Mouse (Mus musculus): ENCODE results near the gene Rev3l. TPM values are rescaled to one million over a fixed set of nuclear protein-coding genes. Genes with fewer than 3 reads are reported as not detected.
"Not testable (repeated sequence)": the region's sequence is repeated elsewhere in the genome, so short reads cannot be mapped to it uniquely, and the experiment has no call there.

The Rev3l gene
- polyA plus RNA-seq, 1 experiment from 2014 or later, result 13.9 TPM

DNA sequence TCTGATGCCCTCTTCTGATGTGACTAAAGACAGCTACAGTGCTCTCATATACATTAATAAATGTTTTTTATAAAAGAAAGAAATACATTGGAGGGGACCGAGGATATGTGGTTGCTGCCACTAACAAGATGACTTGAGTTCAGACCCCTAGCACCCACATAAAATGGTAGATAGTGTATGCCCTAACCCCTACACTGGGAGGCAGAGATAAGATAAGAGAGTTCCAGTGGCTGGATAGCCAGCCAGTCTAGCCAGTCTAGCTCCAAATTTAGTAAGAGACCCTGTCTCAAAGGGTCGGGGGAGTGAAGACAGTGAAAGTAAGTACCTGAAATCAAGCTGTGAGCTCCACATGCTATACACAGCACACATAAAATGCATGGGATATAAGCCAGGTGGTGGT lies 133.6 kb downstream of the Rev3l start:
- WGBS, result 94% methylated on average over 2 of the region's 2 CpGs
- Histone ChIP-seq H3K4me1 (no peaks in the 10 kb centered on the region), H3K36me3 (replicated peaks) (peaks cover 79% of the 10 kb centered on the region)

DNA sequence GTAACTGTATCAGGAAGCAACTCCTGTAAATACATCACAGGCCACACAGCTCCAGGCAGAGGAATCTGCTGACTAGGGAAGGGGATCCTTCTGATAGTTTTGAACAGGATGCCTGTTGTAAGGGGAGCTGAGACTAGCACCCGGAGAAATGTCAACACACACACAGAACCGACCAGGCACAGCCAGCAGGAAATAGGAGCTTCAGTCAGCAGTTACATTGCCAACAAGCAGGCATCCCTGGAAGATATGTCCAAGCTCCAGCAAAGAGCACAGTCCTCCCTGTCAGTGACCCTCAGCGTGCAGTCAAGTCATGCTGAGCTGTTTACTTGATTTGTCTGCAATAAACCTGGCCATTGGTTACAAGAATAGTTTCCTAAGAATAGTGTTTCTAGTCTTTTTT lies 156.7 kb downstream of the Rev3l start:
- 76% methylated on average over 3 of the region's 3 CpGs for WGBS
- Histone ChIP-seq H3K4me3 (no peak overlapping the region), H3K27ac (no peak overlapping the region), H3K4me1 (peaks cover 10% of the 10 kb centered on the region), H3K9me3 (no peaks in the 10 kb centered on the region), H3K27me3 (ENCODE audit: poor library complexity, severe bottlenecking) (no peaks in the 10 kb centered on the region), H3K36me3 (replicated peaks) (peaks cover 3% of the 10 kb centered on the region; the same call in 1 of the 2 replicates)
- DNase-seq (ENCODE audit: extremely low spot score, low spot score), result no peak

More for the DNA sequence above, 133.6 kb downstream of the Rev3l start:
- Histone ChIP-seq H3K27ac (no peak overlapping the region), H3K9me3 (no peaks in the 10 kb centered on the region), H3K4me3 (no peak overlapping the region), H3K27me3 (ENCODE audit: poor library complexity, severe bottlenecking) (no peaks in the 10 kb centered on the region)
- no peak for DNase-seq (ENCODE audit: extremely low spot score, low spot score)

DNA sequence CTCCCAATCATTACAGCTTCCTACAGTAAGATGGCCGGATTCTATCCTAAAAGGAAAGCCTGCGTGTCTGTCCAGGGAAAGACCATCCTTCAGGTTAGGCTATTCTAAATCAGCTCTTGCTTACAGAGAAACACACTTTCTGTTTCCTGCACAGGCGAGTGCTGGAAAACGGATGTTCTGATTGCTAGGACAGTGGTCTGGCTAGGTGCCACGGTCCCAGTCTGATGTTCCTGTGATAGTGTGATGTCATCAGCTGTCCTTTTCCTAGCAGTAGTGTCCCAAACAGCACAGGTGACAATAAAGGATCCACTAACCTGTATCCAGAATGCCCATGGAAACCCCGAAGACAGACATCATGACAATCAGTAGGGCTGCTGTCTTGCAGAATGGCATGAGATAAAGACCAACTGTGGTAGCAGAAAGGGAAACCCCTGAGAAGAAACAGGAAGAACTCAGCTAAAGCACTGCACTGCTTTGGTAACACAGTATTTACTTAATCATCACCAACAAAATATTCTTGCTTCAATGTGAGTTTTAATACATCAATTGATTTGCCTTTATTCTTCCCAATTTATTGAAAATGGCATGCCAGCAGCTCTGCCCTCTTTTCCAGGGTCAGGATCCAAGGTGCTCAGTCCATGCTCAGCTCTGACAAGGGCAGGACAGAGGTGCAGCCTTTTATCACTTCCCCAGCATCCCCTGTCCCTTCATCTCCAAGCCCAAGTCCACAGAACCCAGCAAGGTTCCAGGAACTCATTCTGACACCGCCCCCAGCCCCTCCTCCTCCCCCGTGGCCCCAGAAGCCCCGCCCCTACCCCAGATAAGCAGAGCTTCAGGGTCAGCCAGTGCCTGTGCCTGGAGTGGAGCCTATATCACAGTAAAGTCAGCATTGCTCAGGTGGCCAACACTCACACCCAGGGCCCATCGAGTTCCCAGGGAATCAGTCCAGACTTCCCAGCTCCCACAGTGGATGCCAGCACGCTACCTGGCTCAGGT lies 162.1 kb downstream of the Rev3l start:
- no peaks in the 10 kb centered on the region for H3K9me3 ChIP-seq
- no peak overlapping the region for H3K27ac ChIP-seq
- peaks cover 23% of the 10 kb centered on the region for H3K4me1 ChIP-seq
- peaks cover 3% of the 10 kb centered on the region; the same call in 1 of the 2 replicates for H3K36me3 ChIP-seq (replicated peaks)
- DNase-seq (ENCODE audit: extremely low spot score, low spot score), result no peak
- no peaks in the 10 kb centered on the region for H3K27me3 ChIP-seq (ENCODE audit: poor library complexity, severe bottlenecking)
- WGBS, result 73% methylated on average over 11 of the region's 11 CpGs
- H3K4me3 ChIP-seq, result no peak overlapping the region

- Histone ChIP-seq H3K27me3 (ENCODE audit: poor library complexity, severe bottlenecking) (no peaks in the 10 kb centered on the region), H3K4me3 (no peak overlapping the region), H3K9me3 (no peaks in the 10 kb centered on the region), H3K27ac (no peak overlapping the region), H3K4me1 (peaks cover 28% of the 10 kb centered on the region), H3K36me3 (replicated peaks) (peaks cover 3% of the 10 kb centered on the region; the same call in 1 of the 2 replicates)
- WGBS, result 86% methylated on average over 5 of the region's 5 CpGs
- no peak for DNase-seq (ENCODE audit: extremely low spot score, low spot score)
Measured at GRCm38 (mm10) chr10:39896503-39896902, 164.6 kb downstream of the Rev3l start.

GRCm38 (mm10) chr10:39898874-39899371 lies 167.0 kb downstream of the Rev3l start, which contains the start of gene Mfsd4b4:
Mfsd4b4 (minus strand) TSS chr10:39899238.
- under 1% methylated on average over 41 of the region's 41 CpGs for WGBS
- peaks cover 21% of the 10 kb centered on the region for H3K4me1 ChIP-seq

DNA sequence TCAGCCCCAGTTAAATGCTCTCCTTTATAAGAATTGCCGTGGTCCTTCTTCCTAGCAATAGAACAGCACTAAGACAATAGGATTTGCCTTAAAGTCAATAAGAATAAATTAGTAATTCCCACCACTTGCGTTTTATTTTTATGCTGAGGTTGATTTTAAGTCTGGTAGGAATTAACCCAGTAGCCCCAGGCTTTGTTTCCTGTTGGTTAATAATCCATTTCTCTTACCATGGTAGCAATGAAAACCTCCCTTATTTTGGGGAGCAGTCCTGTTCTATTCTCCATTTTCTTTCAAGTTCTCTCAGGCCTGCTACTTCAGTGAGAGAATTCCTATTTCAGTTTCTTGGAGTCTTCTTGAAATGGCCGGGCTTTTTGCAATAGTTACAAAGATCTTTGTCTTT lies 172.3 kb downstream of the Rev3l start:
- no peaks in the 10 kb centered on the region for H3K9me3 ChIP-seq
- no peak for DNase-seq (ENCODE audit: extremely low spot score, low spot score)
- H3K27ac ChIP-seq, result no peak overlapping the region
- H3K27me3 ChIP-seq (ENCODE audit: poor library complexity, severe bottlenecking), result no peaks in the 10 kb centered on the region
- peaks cover 6% of the 10 kb centered on the region for H3K4me1 ChIP-seq
- H3K4me3 ChIP-seq, result no peak overlapping the region
- WGBS, result 76% methylated on average over 3 of the region's 3 CpGs
- no peaks in the 10 kb centered on the region for H3K36me3 ChIP-seq (replicated peaks)

More at GRCm38 (mm10) chr10:39898874-39899371, 167.0 kb downstream of the Rev3l start, which contains the start of gene Mfsd4b4:
- no peaks in the 10 kb centered on the region for H3K36me3 ChIP-seq (replicated peaks)
- H3K27me3 ChIP-seq (ENCODE audit: poor library complexity, severe bottlenecking), result no peaks in the 10 kb centered on the region
- peak; percentile 92 for DNase-seq (ENCODE audit: extremely low spot score, low spot score)
- peak within 1 kb of the TSS; percentile 97 for H3K27ac ChIP-seq
- peak within 1 kb of the TSS; percentile 83 for H3K4me3 ChIP-seq
- no peaks in the 10 kb centered on the region for H3K9me3 ChIP-seq

GRCm38 (mm10) chr10:39906799-39907658 lies 175.1 kb downstream of the Rev3l start:
- 85% methylated on average over 10 of the region's 10 CpGs for WGBS
- H3K4me3 ChIP-seq, result no peak overlapping the region

DNA sequence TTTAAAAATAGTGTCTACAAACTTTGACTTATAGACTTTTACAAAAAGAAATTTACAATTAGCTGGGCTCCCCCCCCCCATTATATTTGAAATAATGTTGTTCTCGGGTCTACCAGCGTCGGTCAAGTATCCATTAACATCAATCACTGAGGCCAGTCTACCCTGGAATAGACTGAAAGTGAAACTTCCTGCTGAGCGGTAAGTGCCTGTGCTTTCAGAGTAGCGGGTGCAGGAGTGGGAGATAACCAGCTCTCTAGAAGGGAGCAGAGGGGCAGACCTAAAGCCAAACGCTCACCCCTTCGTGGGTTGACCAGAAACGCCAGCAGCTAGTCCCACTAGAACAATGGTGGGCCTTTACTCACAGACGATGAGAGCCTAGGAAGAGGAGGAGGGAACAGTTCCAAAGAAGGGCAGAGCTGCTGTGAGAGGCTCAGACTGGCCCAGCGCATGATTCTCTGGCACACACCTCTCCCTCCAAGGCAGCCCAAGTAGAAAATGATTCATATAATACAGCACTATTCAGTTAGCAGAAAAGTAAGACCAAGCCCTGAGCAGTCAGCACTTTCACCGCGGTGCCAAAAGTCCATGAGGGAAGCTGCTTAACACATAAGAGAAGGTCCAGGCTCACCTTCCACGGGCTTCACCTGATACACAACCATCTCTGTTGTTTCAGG lies 177.0 kb downstream of the Rev3l start:
- Histone ChIP-seq H3K4me1 (no peaks in the 10 kb centered on the region), H3K27ac (no peak overlapping the region), H3K9me3 (no peaks in the 10 kb centered on the region), H3K4me3 (no peak overlapping the region), H3K36me3 (replicated peaks) (no peaks in the 10 kb centered on the region), H3K27me3 (ENCODE audit: poor library complexity, severe bottlenecking) (no peaks in the 10 kb centered on the region)
- no peak for DNase-seq (ENCODE audit: extremely low spot score, low spot score)
- WGBS, result 81% methylated on average over 13 of the region's 13 CpGs

More at GRCm38 (mm10) chr10:39906799-39907658, 175.1 kb downstream of the Rev3l start:
- Histone ChIP-seq H3K27ac (no peak overlapping the region), H3K36me3 (replicated peaks) (no peaks in the 10 kb centered on the region), H3K4me1 (no peaks in the 10 kb centered on the region), H3K9me3 (no peaks in the 10 kb centered on the region), H3K27me3 (ENCODE audit: poor library complexity, severe bottlenecking) (no peaks in the 10 kb centered on the region)
- DNase-seq (ENCODE audit: extremely low spot score, low spot score), result no peak

DNA sequence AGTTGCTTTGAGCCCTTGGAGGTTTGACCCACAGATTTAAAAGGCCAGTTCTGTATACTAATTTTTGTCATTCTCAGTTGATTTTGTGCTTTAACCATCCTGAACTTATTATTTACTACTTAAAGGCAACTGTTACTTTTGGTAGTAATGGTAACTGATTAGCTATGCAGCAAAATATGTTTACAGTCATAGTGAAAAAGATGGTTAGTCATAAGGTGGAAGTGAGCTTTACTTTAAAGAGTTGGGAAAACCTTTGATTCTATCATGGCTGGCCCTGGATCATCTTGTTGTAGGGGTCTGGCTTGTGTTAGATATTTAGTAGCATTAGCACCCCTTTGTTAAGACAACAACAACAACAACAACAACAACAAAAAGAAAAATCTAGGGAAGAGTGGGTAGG lies 180.7 kb downstream of the Rev3l start:
- no peak overlapping the region for H3K4me3 ChIP-seq
- H3K4me1 ChIP-seq, result no peaks in the 10 kb centered on the region
- H3K9me3 ChIP-seq, result no peaks in the 10 kb centered on the region
- no peaks in the 10 kb centered on the region for H3K36me3 ChIP-seq (replicated peaks)
- H3K27ac ChIP-seq, result no peak overlapping the region
- DNase-seq (ENCODE audit: extremely low spot score, low spot score), result no peak
- H3K27me3 ChIP-seq (ENCODE audit: poor library complexity, severe bottlenecking), result no peaks in the 10 kb centered on the region

DNA sequence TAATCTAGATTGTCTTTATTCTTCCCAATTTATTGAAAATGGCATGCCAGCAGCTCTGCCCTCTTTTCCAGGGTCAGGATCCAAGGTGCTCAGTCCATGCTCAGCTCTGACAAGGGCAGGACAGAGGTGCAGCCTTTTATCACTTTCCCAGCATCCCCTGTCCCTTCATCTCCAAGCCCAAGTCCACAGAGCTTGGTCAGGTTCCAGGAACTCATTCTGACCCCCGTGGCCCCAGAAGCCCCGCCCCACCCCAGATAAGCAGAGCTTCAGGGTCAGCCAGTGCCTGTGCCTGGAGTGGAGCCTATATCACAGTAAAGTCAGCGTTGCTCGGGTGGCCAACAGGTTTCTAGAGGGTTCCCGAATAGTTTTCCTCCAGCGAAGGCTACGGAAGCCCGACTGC lies 192.6 kb downstream of the Rev3l start:
- not testable (repeated sequence) for H3K27ac ChIP-seq; H3K4me1 ChIP-seq; H3K9me3 ChIP-seq; DNase-seq (ENCODE audit: extremely low spot score, low spot score); H3K4me3 ChIP-seq; H3K36me3 ChIP-seq (replicated peaks)
- H3K27me3 ChIP-seq (ENCODE audit: poor library complexity, severe bottlenecking), result peaks cover 41% of the 10 kb centered on the region
- WGBS, result 78% methylated on average over 8 of the region's 8 CpGs

All from forebrain, embryonic 10.5 days (tissue).